Mouse (Mus musculus) liver, embryonic 13.5 days (tissue): Measurements from ENCODE around the gene 2900011O08Rik. TPM values are rescaled to one million over a fixed set of nuclear protein-coding genes. Genes with fewer than 3 reads are reported as not detected.
A peak's percentile ranks its signal among the peaks of the same experiment; 100 is the strongest.
"Not testable (repeated sequence)": the region's sequence is repeated elsewhere in the genome, so short reads cannot be mapped to it uniquely, and the experiment has no call there.

Source experiments
- ATAC-seq: fragments of 200-750 bp; cut with Nextera tagmentation; 2 replicates; pipeline ENCODE4 v1.8.0; 2017; ENCODE audit warnings: low read depth, mild to moderate bottlenecking, moderate number of reproducible peaks, moderate library complexity
- DNase-seq: peaks from one replicate; pipeline ENCODE4 v3.0.0; 2022
- H3K27ac ChIP-seq: fragments of 300-500 bp; sonication (generic); 2 replicates; pipeline ENCODE4 v1.5.1; 2015; ENCODE audit warnings: moderate library complexity, mild to moderate bottlenecking, inconsistent platforms
- H3K27me3 ChIP-seq: fragments of 300-500 bp; sonication (generic); 2 replicates; pipeline ENCODE4 v1.6.1; 2015; ENCODE audit warnings: mild to moderate bottlenecking, inconsistent platforms
- H3K36me3 ChIP-seq: fragments of 300-500 bp; sonication (generic); 2 replicates; pipeline ENCODE4 v1.6.1; 2015; ENCODE audit warnings: mild to moderate bottlenecking, inconsistent platforms
- H3K4me1 ChIP-seq: fragments of 300-500 bp; sonication (generic); replicated peaks from 2 replicates; pipeline ENCODE4 v1.6.1; 2015; ENCODE audit warnings: inconsistent platforms
- H3K4me2 ChIP-seq: fragments of 300-500 bp; sonication (generic); 2 replicates; pipeline ENCODE4 v1.6.1; 2015; ENCODE audit warnings: inconsistent platforms, mild to moderate bottlenecking, moderate library complexity
- H3K4me3 ChIP-seq: fragments of 300-500 bp; sonication (generic); replicated peaks from 2 replicates; pipeline ENCODE4 v1.5.1; 2015; ENCODE audit warnings: mild to moderate bottlenecking, inconsistent platforms
- H3K9ac ChIP-seq: fragments of 300-500 bp; sonication (generic); 2 replicates; pipeline ENCODE4 v1.6.1; 2015; ENCODE audit warnings: mild to moderate bottlenecking, inconsistent platforms
- H3K9me3 ChIP-seq: fragments of 300-500 bp; sonication (generic); replicated peaks from 2 replicates; pipeline ENCODE4 v1.6.1; 2016; ENCODE audit warnings: inconsistent platforms
- WGBS: fragments of 180-500 bp; shearing (Covaris S2); methylation state at CpG from one replicate; pipeline ENCODE4 v1.1.7; 2015; ENCODE audit not compliant: insufficient replicate concordance; 5-methylcytosine and 5-hydroxymethylcytosine counted together
- polyA plus RNA-seq: library from polyadenylated mRNA; unstranded; fragments of >200 nt; fragmentation: Nextera tagmentation; extraction: Ambion mirVana; gene quantifications from 2 replicates; pipeline ENCODE4 v1.2.1, GENCODE M21; 2015

Gene 2900011O08Rik
- polyA plus RNA-seq, 1 experiment from 2014 or later: 0.10 TPM

DNA sequence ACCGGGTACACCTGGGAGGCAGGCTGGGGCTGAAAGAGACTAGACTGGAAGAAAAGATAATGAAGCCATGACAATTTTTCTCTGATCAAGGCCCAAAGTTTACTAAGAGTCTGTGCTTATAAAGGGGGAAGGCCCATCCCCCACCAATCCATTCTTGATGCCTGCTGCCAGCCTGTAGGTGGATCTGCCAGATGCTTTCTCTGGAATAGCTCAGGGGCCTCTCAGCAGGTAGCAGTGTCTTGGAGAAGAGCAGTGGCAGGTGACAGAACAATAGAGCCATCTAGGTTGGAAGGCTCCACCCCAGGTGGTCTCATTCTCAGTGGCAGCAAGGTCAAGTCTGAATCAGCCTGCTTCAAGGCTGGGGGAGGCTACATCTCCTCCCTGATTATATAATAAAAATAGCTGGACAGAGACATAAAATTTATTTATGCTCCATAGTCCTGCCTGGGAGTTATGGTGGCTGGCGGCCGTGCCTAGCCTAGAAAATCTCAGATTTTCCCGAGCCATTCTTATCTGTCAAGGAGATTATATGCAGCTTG, 10.0 kb upstream of the 2900011O08Rik start:
- 79% methylated on average over 4 of the region's 4 CpGs for WGBS
- H3K4me3 ChIP-seq, H3K9ac ChIP-seq, DNase-seq, H3K27me3 ChIP-seq, ATAC-seq, H3K4me2 ChIP-seq, H3K36me3 ChIP-seq, H3K4me1 ChIP-seq, H3K27ac ChIP-seq, H3K9me3 ChIP-seq: not testable (repeated sequence)

DNA sequence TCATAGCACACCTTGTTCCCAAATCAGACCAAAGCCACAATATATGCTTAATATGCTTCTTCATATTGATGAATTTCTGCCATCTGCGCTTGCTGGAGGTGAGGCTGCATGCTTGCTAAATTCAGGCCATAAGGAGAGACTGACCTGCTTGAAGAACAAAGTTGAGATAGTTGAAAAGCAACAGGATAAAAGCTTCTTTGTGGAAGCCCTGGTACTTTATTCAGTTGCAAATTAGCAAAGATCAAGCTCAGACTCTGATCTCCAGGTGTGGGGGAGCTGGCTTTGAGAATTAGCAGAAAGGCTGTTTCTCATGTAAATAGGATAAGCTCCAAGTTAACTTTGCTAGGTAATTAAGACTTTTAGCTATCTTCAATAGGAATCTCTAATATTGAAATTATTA, 9.4 kb upstream of the 2900011O08Rik start:
- not testable (repeated sequence) for DNase-seq, H3K4me1 ChIP-seq, H3K9ac ChIP-seq

GRCm38 (mm10) chr16:13981726-13982125, 4.7 kb upstream of the 2900011O08Rik start:
- H3K27ac ChIP-seq, H3K4me3 ChIP-seq, H3K36me3 ChIP-seq, DNase-seq, H3K4me1 ChIP-seq, H3K9me3 ChIP-seq, H3K9ac ChIP-seq, ATAC-seq, H3K27me3 ChIP-seq, H3K4me2 ChIP-seq: not testable (repeated sequence)
- WGBS: 61% methylated on average over 3 of the region's 3 CpGs

More for the DNA sequence above, 9.4 kb upstream of the 2900011O08Rik start:
- not testable (repeated sequence) for H3K4me2 ChIP-seq, H3K27me3 ChIP-seq, H3K36me3 ChIP-seq, ATAC-seq, H3K27ac ChIP-seq, H3K9me3 ChIP-seq, H3K4me3 ChIP-seq
- WGBS: 46% methylated on average over 1 of the region's 1 CpGs

GRCm38 (mm10) chr16:13983161-13983560, 3.2 kb upstream of the 2900011O08Rik start:
- H3K27me3 ChIP-seq: peaks cover 13% of the 10 kb centered on the region
- no peak overlapping the region for H3K4me2 ChIP-seq
- DNase-seq (no peak), ATAC-seq (no peak)
- no peaks in the 10 kb centered on the region for H3K9me3 ChIP-seq
- WGBS: 71% methylated on average over 5 of the region's 5 CpGs
- H3K4me1 ChIP-seq: 0 out of 2 replicates have a peak, but pooled peaks cover 3% of the 10 kb centered on the region
- no peak overlapping the region for H3K9ac ChIP-seq
- H3K4me3 ChIP-seq: no peak overlapping the region
- H3K36me3 ChIP-seq: no peaks in the 10 kb centered on the region
- no peak overlapping the region for H3K27ac ChIP-seq

DNA sequence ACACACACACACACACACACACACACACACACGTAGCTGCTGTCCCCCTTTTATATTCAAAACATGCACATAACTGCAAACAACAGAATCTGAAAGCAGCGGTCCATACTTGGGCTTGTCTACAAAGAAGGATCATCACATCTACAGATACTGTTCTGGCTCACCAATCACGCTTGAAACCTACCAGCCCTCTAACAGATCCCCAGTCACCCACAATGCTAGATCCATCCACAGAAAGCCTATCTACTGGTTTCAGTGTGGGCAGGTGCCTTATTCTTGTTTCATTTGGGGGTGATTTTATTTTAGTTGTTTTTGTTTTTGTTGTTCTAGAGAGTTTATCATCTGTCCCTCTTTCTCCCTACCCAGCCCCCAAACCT, 219 bp upstream of the 2900011O08Rik start:
- H3K9me3 ChIP-seq: no peaks in the 10 kb centered on the region
- no peak overlapping the region for H3K4me3 ChIP-seq
- DNase-seq: no peak
- peaks cover 13% of the 10 kb centered on the region for H3K27me3 ChIP-seq
- no peak overlapping the region for H3K9ac ChIP-seq
- peak overlapping the region; percentile 62 for H3K4me2 ChIP-seq
- WGBS: 52% methylated on average over 3 of the region's 3 CpGs
- no peak for ATAC-seq
- H3K4me1 ChIP-seq: 0 out of 2 replicates have a peak, but pooled peaks cover 3% of the 10 kb centered on the region
- H3K36me3 ChIP-seq: no peaks in the 10 kb centered on the region
- no peak overlapping the region for H3K27ac ChIP-seq

GRCm38 (mm10) chr16:13992518-13993248, 6.3 kb downstream of the 2900011O08Rik start:
- DNase-seq (no peak), ATAC-seq (no peak)
- Histone ChIP-seq H3K4me1 (no peaks in the 10 kb centered on the region), H3K9me3 (no peaks in the 10 kb centered on the region), H3K9ac (no peak overlapping the region), H3K36me3 (no peaks in the 10 kb centered on the region), H3K4me2 (no peak overlapping the region), H3K4me3 (no peak overlapping the region), H3K27ac (no peak overlapping the region), H3K27me3 (no peaks in the 10 kb centered on the region)
- 72% methylated on average over 11 of the region's 11 CpGs for WGBS

DNA sequence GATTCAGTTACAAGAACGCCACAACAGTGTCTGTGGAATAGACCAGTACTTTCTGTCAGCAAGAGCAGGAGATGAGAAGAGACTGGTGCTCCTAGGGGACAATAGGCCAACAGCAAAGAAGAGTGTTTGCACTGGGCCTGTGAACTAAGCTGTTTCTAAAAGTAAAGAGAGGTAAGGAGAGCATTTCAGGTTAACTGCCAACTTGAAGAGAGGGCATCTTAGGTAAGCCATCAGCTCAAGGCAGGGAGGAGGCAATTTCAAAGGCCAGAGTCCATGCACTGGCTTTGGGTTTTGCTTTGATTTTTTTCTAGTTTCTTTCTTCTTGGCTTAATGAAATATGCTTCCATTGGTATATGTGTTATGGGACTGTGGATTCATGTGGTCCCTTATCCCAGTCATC, 7.7 kb downstream of the 2900011O08Rik start:
- Histone ChIP-seq H3K27me3 (no peaks in the 10 kb centered on the region), H3K9ac (no peak overlapping the region), H3K4me3 (no peak overlapping the region), H3K4me2 (no peak overlapping the region), H3K4me1 (no peaks in the 10 kb centered on the region), H3K9me3 (no peaks in the 10 kb centered on the region), H3K27ac (no peak overlapping the region), H3K36me3 (no peaks in the 10 kb centered on the region)
- 64% methylated on average over 1 of the region's 1 CpGs for WGBS
- ATAC-seq: no peak
- no peak for DNase-seq

GRCm38 (mm10) chr16:13994502-13994901, 8.1 kb downstream of the 2900011O08Rik start:
- no peaks in the 10 kb centered on the region for H3K36me3 ChIP-seq
- 41% methylated on average over 1 of the region's 1 CpGs for WGBS
- no peak overlapping the region for H3K4me2 ChIP-seq

GRCm38 (mm10) chr16:14003386-14004130, 17.2 kb downstream of the 2900011O08Rik start:
- Histone ChIP-seq H3K9ac (no peak overlapping the region), H3K4me2 (no peak overlapping the region), H3K36me3 (no peaks in the 10 kb centered on the region), H3K27ac (no peak overlapping the region), H3K4me1 (0 out of 2 replicates have a peak, but pooled peaks cover 3% of the 10 kb centered on the region), H3K27me3 (no peaks in the 10 kb centered on the region), H3K9me3 (no peaks in the 10 kb centered on the region), H3K4me3 (no peak overlapping the region)
- no peak for ATAC-seq
- WGBS: 39% methylated on average over 8 of the region's 8 CpGs
- DNase-seq: no peak

More at GRCm38 (mm10) chr16:13994502-13994901, 8.1 kb downstream of the 2900011O08Rik start:
- Histone ChIP-seq H3K27ac (no peak overlapping the region), H3K9me3 (no peaks in the 10 kb centered on the region), H3K4me3 (no peak overlapping the region), H3K9ac (no peak overlapping the region), H3K27me3 (no peaks in the 10 kb centered on the region), H3K4me1 (no peaks in the 10 kb centered on the region)
- DNase-seq (no peak), ATAC-seq (no peak)

GRCm38 (mm10) chr16:14004170-14004569, 17.8 kb downstream of the 2900011O08Rik start:
- no peak overlapping the region for H3K27ac ChIP-seq
- ATAC-seq (peak; percentile 65), DNase-seq (no peak)
- no peaks in the 10 kb centered on the region for H3K9me3 ChIP-seq
- H3K27me3 ChIP-seq: no peaks in the 10 kb centered on the region
- no peak overlapping the region for H3K4me3 ChIP-seq
- H3K36me3 ChIP-seq: no peaks in the 10 kb centered on the region
- WGBS: 32% methylated on average over 3 of the region's 3 CpGs
- no peak overlapping the region for H3K4me2 ChIP-seq
- 0 out of 2 replicates have a peak, but pooled peaks cover 3% of the 10 kb centered on the region for H3K4me1 ChIP-seq
- no peak overlapping the region for H3K9ac ChIP-seq

GRCm38 (mm10) chr16:14004726-14005125, 18.3 kb downstream of the 2900011O08Rik start:
- 45% methylated on average over 2 of the region's 2 CpGs for WGBS
- Histone ChIP-seq H3K27ac (no peak overlapping the region), H3K36me3 (no peaks in the 10 kb centered on the region), H3K4me2 (no peak overlapping the region), H3K9me3 (no peaks in the 10 kb centered on the region), H3K4me1 (0 out of 2 replicates have a peak, but pooled peaks cover 3% of the 10 kb centered on the region), H3K9ac (no peak overlapping the region), H3K27me3 (no peaks in the 10 kb centered on the region), H3K4me3 (no peak overlapping the region)
- DNase-seq (no peak), ATAC-seq (0 out of 2 replicates have a peak, but pooled peaks have one; percentile 18)
